Mouse (Mus musculus) limb, embryonic 10.5 days (tissue): Measurements from ENCODE around the gene Gch1. TPM values are rescaled to one million over a fixed set of nuclear protein-coding genes. Genes with fewer than 3 reads are reported as not detected.
"Not testable (repeated sequence)": the region's sequence is repeated elsewhere in the genome, so short reads cannot be mapped to it uniquely, and the experiment has no call there.

Source experiments
- DNase-seq: peaks from one replicate; pipeline ENCODE4 v3.0.0-alpha.2; 2017; ENCODE audit warnings: low spot score
- H3K27ac ChIP-seq: fragments of 300-500 bp; sonication (generic); 2 replicates; pipeline ENCODE4 v1.5.1; 2016; ENCODE audit warnings: mild to moderate bottlenecking
- H3K27me3 ChIP-seq: fragments of 300-500 bp; sonication (generic); 2 replicates; pipeline ENCODE4 v1.6.1; 2016; ENCODE audit warnings: low read depth, mild to moderate bottlenecking; ENCODE audit not compliant: poor library complexity, severe bottlenecking
- H3K36me3 ChIP-seq: fragments of 300-500 bp; sonication (generic); 2 replicates; pipeline ENCODE4 v1.6.1; 2016; ENCODE audit warnings: mild to moderate bottlenecking, moderate library complexity
- H3K4me1 ChIP-seq: fragments of 300-500 bp; sonication (generic); 2 replicates; pipeline ENCODE4 v1.6.1; 2016
- H3K4me3 ChIP-seq: fragments of 300-500 bp; sonication (generic); 2 replicates; pipeline ENCODE4 v1.5.1; 2016; ENCODE audit warnings: mild to moderate bottlenecking, moderate library complexity
- H3K9me3 ChIP-seq: fragments of 300-500 bp; sonication (generic); replicated peaks from 2 replicates; pipeline ENCODE4 v1.6.1; 2016; ENCODE audit warnings: mild to moderate bottlenecking
- WGBS: fragments of 180-500 bp; shearing (Covaris S2); methylation state at CpG from one replicate; pipeline ENCODE4 v1.1.7; 2016; 5-methylcytosine and 5-hydroxymethylcytosine counted together
- polyA plus RNA-seq: library from polyadenylated mRNA; unstranded; fragments of >200 nt; fragmentation: Nextera tagmentation; extraction: Ambion mirVana; gene quantifications from 2 replicates; pipeline ENCODE4 v1.2.1, GENCODE M21; 2016

Gch1 gene
- polyA plus RNA-seq, 1 experiment from 2014 or later = 0.88 TPM

GRCm38 (mm10) chr14:47127987-47128386 is 61.2 kb downstream of the Gch1 start:
- 92% methylated on average over 5 of the region's 5 CpGs for WGBS
- Histone ChIP-seq H3K4me3 (no peak overlapping the region), H3K36me3 (no peaks in the 10 kb centered on the region), H3K4me1 (no peaks in the 10 kb centered on the region), H3K27ac (no peak overlapping the region), H3K9me3 (no peaks in the 10 kb centered on the region), H3K27me3 (no peaks in the 10 kb centered on the region)
- DNase-seq = no peak

- 84% methylated on average over 7 of the region's 7 CpGs for WGBS
- no peaks in the 10 kb centered on the region for H3K4me1 ChIP-seq
- H3K27ac ChIP-seq = no peak overlapping the region
- no peak for DNase-seq
- no peak overlapping the region for H3K4me3 ChIP-seq
- H3K9me3 ChIP-seq = no peaks in the 10 kb centered on the region
- H3K27me3 ChIP-seq = no peaks in the 10 kb centered on the region
- H3K36me3 ChIP-seq = no peaks in the 10 kb centered on the region
Observed at GRCm38 (mm10) chr14:47117522-47117921, 71.7 kb downstream of the Gch1 start.

GRCm38 (mm10) chr14:47116062-47116762 is 73.0 kb downstream of the Gch1 start:
- no peak for DNase-seq
- WGBS = 86% methylated on average over 10 of the region's 10 CpGs
- Histone ChIP-seq H3K27ac (no peak overlapping the region), H3K27me3 (no peaks in the 10 kb centered on the region), H3K4me1 (no peaks in the 10 kb centered on the region), H3K9me3 (no peaks in the 10 kb centered on the region), H3K36me3 (no peaks in the 10 kb centered on the region), H3K4me3 (no peak overlapping the region)

GRCm38 (mm10) chr14:47115154-47115553 is 74.1 kb downstream of the Gch1 start:
- Histone ChIP-seq H3K36me3 (no peaks in the 10 kb centered on the region), H3K4me3 (no peak overlapping the region), H3K27me3 (no peaks in the 10 kb centered on the region), H3K4me1 (no peaks in the 10 kb centered on the region), H3K27ac (no peak overlapping the region), H3K9me3 (no peaks in the 10 kb centered on the region)
- 73% methylated on average over 9 of the region's 9 CpGs for WGBS
- DNase-seq = no peak

- no peaks in the 10 kb centered on the region for H3K36me3 ChIP-seq
- H3K4me1 ChIP-seq = no peaks in the 10 kb centered on the region
- 46% methylated on average over 9 of the region's 9 CpGs for WGBS
Observed at GRCm38 (mm10) chr14:47111341-47111740, 77.9 kb downstream of the Gch1 start.

GRCm38 (mm10) chr14:47110391-47110790 is 78.8 kb downstream of the Gch1 start:
- not testable (repeated sequence) for H3K27ac ChIP-seq, H3K36me3 ChIP-seq, H3K4me1 ChIP-seq, H3K4me3 ChIP-seq, H3K9me3 ChIP-seq, H3K27me3 ChIP-seq, DNase-seq
- 91% methylated on average over 7 of the region's 7 CpGs for WGBS

More at GRCm38 (mm10) chr14:47111341-47111740, 77.9 kb downstream of the Gch1 start:
- DNase-seq = no peak
- no peaks in the 10 kb centered on the region for H3K27me3 ChIP-seq
- H3K9me3 ChIP-seq = no peaks in the 10 kb centered on the region
- H3K27ac ChIP-seq = no peak overlapping the region
- no peak overlapping the region for H3K4me3 ChIP-seq

- no peak overlapping the region for H3K4me3 ChIP-seq
- H3K27ac ChIP-seq = no peak overlapping the region
- DNase-seq = no peak
- H3K36me3 ChIP-seq = no peaks in the 10 kb centered on the region
- no peaks in the 10 kb centered on the region for H3K9me3 ChIP-seq
- H3K4me1 ChIP-seq = peaks cover 9% of the 10 kb centered on the region
- no peaks in the 10 kb centered on the region for H3K27me3 ChIP-seq
- 83% methylated on average over 3 of the region's 3 CpGs for WGBS
Observed at GRCm38 (mm10) chr14:47107461-47107860, 81.8 kb downstream of the Gch1 start.

- Histone ChIP-seq H3K9me3 (no peaks in the 10 kb centered on the region), H3K27me3 (no peaks in the 10 kb centered on the region), H3K4me3 (no peak overlapping the region), H3K4me1 (peaks cover 9% of the 10 kb centered on the region), H3K36me3 (no peaks in the 10 kb centered on the region), H3K27ac (no peak overlapping the region)
- WGBS = 94% methylated on average over 3 of the region's 3 CpGs
- DNase-seq = no peak
Observed at GRCm38 (mm10) chr14:47105755-47106154, 83.5 kb downstream of the Gch1 start.

- Histone ChIP-seq H3K4me3 (no peak overlapping the region), H3K27ac (no peak overlapping the region; the same call in 1 of the 2 replicates), H3K36me3 (no peaks in the 10 kb centered on the region), H3K9me3 (no peaks in the 10 kb centered on the region), H3K27me3 (no peaks in the 10 kb centered on the region), H3K4me1 (peaks cover 9% of the 10 kb centered on the region)
- DNase-seq = no peak
- WGBS = 83% methylated on average over 3 of the region's 3 CpGs
Observed at GRCm38 (mm10) chr14:47105174-47105557, 84.0 kb downstream of the Gch1 start.

- peaks cover 9% of the 10 kb centered on the region for H3K4me1 ChIP-seq
- 0 out of 2 replicates have a peak overlapping the region, but pooled peaks have one; percentile 22 for H3K4me3 ChIP-seq
- H3K36me3 ChIP-seq = no peaks in the 10 kb centered on the region
- no peaks in the 10 kb centered on the region for H3K27me3 ChIP-seq
- 36% methylated on average over 19 of the region's 19 CpGs for WGBS
- H3K27ac ChIP-seq = peak overlapping the region; percentile 66; the same call in 1 of the 2 replicates
- no peaks in the 10 kb centered on the region for H3K9me3 ChIP-seq
- DNase-seq = peak; percentile 57
Observed at GRCm38 (mm10) chr14:47104246-47105173, 84.7 kb downstream of the Gch1 start.

Other genes with a start within 250 kb of the Gch1 start
- 54.7 and 65.4 TPM in 2 replicates for gene Wdhd1, start 87.4 kb upstream of the Gch1 start, polyA plus RNA-seq
- 3.0 and 3.4 TPM in 2 replicates for gene Socs4, start 87.5 kb upstream of the Gch1 start, polyA plus RNA-seq
- 136 and 141 TPM in 2 replicates for gene Mapk1ip1l, start 108.9 kb upstream of the Gch1 start, polyA plus RNA-seq
- 0.46 and 0.49 TPM in 2 replicates for gene Lgals3, start 178.3 kb upstream of the Gch1 start, polyA plus RNA-seq
- gene Dlgap5, start 229.0 kb upstream of the Gch1 start, polyA plus RNA-seq = 80.6 and 83.3 TPM in 2 replicates